Mouse (Mus musculus) liver, adult 2 months (tissue): ENCODE data around the gene Pdlim4.

Experiments
- CTCF ChIP-seq: fragments of 200-500 bp; IDR thresholded peaks from 2 replicates; pipeline ENCODE4 v1.5.1; 2011; ENCODE audit warnings: low read depth, low read length, control low read depth
- POLR2A ChIP-seq: fragments of 200-500 bp; IDR thresholded peaks from 2 replicates; pipeline ENCODE4 v1.6.1; 2011; ENCODE audit warnings: low read length, control low read depth; ENCODE audit not compliant: insufficient read depth; ENCODE audit errors: extremely low read depth

DNA sequence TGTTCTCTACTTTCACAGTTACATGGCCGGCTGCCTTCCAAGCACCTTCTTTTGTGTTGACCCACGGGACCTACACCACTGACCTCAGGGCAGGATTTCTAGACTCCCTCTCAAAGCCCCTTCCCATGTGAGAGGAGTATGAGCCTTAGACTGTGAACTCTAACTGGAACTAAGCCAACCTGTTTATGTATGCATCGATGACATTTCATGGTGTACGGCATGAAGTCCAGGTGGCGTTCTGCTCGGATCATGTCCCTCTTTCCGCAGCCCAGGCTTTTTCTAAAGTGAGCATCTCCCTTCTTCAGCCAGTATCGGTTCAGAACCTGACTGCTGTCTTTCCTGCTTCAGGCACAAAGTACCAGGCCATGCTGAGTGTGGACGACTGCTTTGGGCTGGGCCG is 48.3 kb upstream of the Pdlim4 start:
- TF ChIP-seq CTCF (no peak), POLR2A (no peak)
